Mouse (Mus musculus) gastrocnemius, postnatal 10 days (tissue): ENCODE measurements around the gene Olfr1002. TPM values are rescaled to one million over a fixed set of nuclear protein-coding genes. Genes with fewer than 3 reads are reported as not detected.
"Not testable (repeated sequence)": the region's sequence is repeated elsewhere in the genome, so short reads cannot be mapped to it uniquely, and the experiment has no call there.

Experiments used
- DNase-seq: peaks from one replicate; pipeline ENCODE4 v3.0.0; 2021; ENCODE audit warnings: mixed read lengths
- long read RNA-seq, 2 experiments: library from polyadenylated mRNA; stranded (forward); transcript quantifications; one replicate each; pipeline ENCODE4 v2.0.0; 2021
- total RNA-seq, 2 experiments: library from RNA; stranded (reverse); gene quantifications; 2 replicates each; pipeline ENCODE4 v1.2.3; 2021

Gene Olfr1002
- total RNA-seq, result not detected
- long read RNA-seq, experiment 1, result 0 reads
- long read RNA-seq, experiment 2, result 0 reads

GRCm38 (mm10) chr2:85650604-85651003 lies at the start of gene Olfr1002:
Gene Olfr1002, minus strand, starts transcription at chr2:85650704.
- DNase-seq, result no peak

DNA sequence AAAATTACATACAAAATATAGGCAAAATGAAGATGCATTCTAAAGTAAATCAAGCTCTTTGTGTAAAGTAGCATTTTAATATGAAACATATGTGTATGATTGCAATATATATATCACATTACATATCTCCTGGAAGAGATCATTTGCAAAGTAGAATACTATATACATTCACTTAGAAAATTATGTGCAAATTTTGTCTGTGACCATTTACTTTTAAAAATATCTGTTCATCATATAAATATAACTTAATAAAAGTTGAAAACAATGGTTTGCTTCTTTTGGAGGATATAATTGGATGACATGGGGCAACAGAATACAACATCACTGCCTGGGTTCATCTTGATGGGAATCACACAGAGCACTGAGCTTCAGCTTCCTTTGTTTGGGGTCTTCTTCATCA lies 38.6 kb upstream of the Olfr1002 start, which contains the start of gene Olfr1008:
Gene Olfr1008, plus strand, starts transcription at position 301 of the 400 bp plus-strand sequence.
- no peak for DNase-seq

GRCm38 (mm10) chr2:85678667-85679066 lies 28.2 kb upstream of the Olfr1002 start, which contains the start of gene Olfr1006:
Gene Olfr1006, minus strand, starts transcription at chr2:85678767.
- no peak for DNase-seq

GRCm38 (mm10) chr2:85664355-85664754 lies 13.9 kb upstream of the Olfr1002 start, which contains the start of gene Olfr154:
Gene Olfr154, minus strand, starts transcription at chr2:85664455.
- DNase-seq, result not testable (repeated sequence)

DNA sequence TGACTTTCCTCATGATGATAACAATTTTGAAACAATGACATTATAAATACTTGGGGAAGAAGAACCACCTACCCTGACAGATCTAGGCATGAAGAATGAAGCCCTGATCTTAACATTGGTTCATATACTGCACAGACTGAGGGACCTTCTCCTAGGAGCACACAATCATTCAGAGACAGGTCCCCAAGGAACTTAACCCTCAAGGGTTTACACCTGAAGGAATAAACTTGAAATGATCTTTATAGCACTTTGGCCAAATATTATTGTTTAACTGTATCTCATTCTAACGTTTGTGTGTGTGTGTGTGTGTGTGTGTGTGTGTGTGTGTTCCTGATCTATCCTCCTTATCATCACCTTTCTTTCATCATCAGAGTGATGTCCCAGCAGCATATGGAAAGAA lies 38.7 kb downstream of the Olfr1002 start, which contains the start of gene Olfr1000:
Gene Olfr1000, minus strand, starts transcription at position 101 of the 400 bp plus-strand sequence.
- DNase-seq, result no peak

Other genes with a start within 250 kb of the Olfr1002 start
- not detected for gene Olfr992, start 241.2 kb downstream of the Olfr1002 start, total RNA-seq
- not detected for gene Olfr993, start 235.8 kb downstream of the Olfr1002 start, total RNA-seq
- not detected for gene Olfr994, start 214.3 kb downstream of the Olfr1002 start, total RNA-seq
- gene Olfr995, start 207.1 kb downstream of the Olfr1002 start, total RNA-seq, result not detected
- not detected for gene 4833423E24Rik, start 131.7 kb downstream of the Olfr1002 start, total RNA-seq
- gene Olfr996, start 71.5 kb downstream of the Olfr1002 start, total RNA-seq, result not detected
- not detected for gene Olfr998, start 61.8 kb downstream of the Olfr1002 start, total RNA-seq
- gene Olfr1000, start 38.8 kb downstream of the Olfr1002 start, total RNA-seq, result not detected
- gene Olfr154, start 13.8 kb upstream of the Olfr1002 start, total RNA-seq, result not detected
- not detected for gene Olfr1006, start 28.1 kb upstream of the Olfr1002 start, total RNA-seq
- not detected for gene Olfr1008, start 38.7 kb upstream of the Olfr1002 start, total RNA-seq
- not detected for gene Olfr1009, start 64.7 kb upstream of the Olfr1002 start, total RNA-seq
- not detected for gene Olfr1012, start 112.1 kb upstream of the Olfr1002 start, total RNA-seq
- not detected for gene Olfr1013, start 116.4 kb upstream of the Olfr1002 start, total RNA-seq
- not detected for gene Olfr1014, start 122.0 kb upstream of the Olfr1002 start, total RNA-seq
- not detected for gene Olfr1015, start 131.3 kb upstream of the Olfr1002 start, total RNA-seq
- gene Olfr1016, start 151.8 kb upstream of the Olfr1002 start, total RNA-seq, result not detected
- not detected for gene Olfr1018, start 167.8 kb upstream of the Olfr1002 start, total RNA-seq
- not detected for gene Olfr1019, start 194.8 kb upstream of the Olfr1002 start, total RNA-seq
- gene Olfr1020, start 196.3 kb upstream of the Olfr1002 start, total RNA-seq, result not detected
- not detected for gene Olfr1022, start 217.9 kb upstream of the Olfr1002 start, total RNA-seq
- not detected for gene Olfr1023, start 234.9 kb upstream of the Olfr1002 start, total RNA-seq